Comparison of ENCODE assay signal across 8 mouse cellular contexts in genomic region chr12:102730798-102731619, GRCm38 (mm10). TPM values are rescaled to one million over a fixed set of nuclear protein-coding genes. Genes with fewer than 3 reads are reported as not detected.
A peak's percentile ranks its signal among the peaks of the same experiment; 100 is the strongest.
DNase-seq lines count a peak whose midpoint lies in the region; ATAC-seq and TF ChIP-seq lines count a peak whose summit lies in the region.

No protein-coding gene starts in this region.

- TF ChIP-seq EP300 in heart, postnatal 0 days (IDR thresholded peaks at IDR 0.05; ENCODE audit: low read depth), result no peak

- H3K36me3 ChIP-seq in heart, postnatal 0 days (replicated peaks; ENCODE audit: control insufficient read depth, insufficient read depth, low read length), result no peaks in the 10 kb centered on the region
- no peaks in the 10 kb centered on the region for H3K36me3 ChIP-seq in midbrain, embryonic 11.5 days (ENCODE audit: control insufficient read depth, insufficient read depth, low read length)

- H3K27me3 ChIP-seq in heart, postnatal 0 days (ENCODE audit: control insufficient read depth, insufficient read depth, low read length), result no peaks in the 10 kb centered on the region
- no peaks in the 10 kb centered on the region for H3K27me3 ChIP-seq in midbrain, embryonic 11.5 days (ENCODE audit: control insufficient read depth, insufficient read depth, low read length)

- no peaks in the 10 kb centered on the region for H3K9me3 ChIP-seq in heart, postnatal 0 days (replicated peaks; ENCODE audit: control insufficient read depth, low read length)
- H3K9me3 ChIP-seq in midbrain, embryonic 11.5 days (ENCODE audit: control insufficient read depth, low read length), result no peaks in the 10 kb centered on the region

- no peak for DNase-seq in heart, postnatal 0 days (ENCODE audit: low spot score)
- no peak for DNase-seq in heart, postnatal 14 days
- peak; percentile 64 for DNase-seq in brain, embryonic 14.5 days (ENCODE audit: low read depth)
- peak; percentile 69 for DNase-seq in hindlimb bud, embryonic 11.5 days (ENCODE audit: extremely low spot score, low read depth, low spot score)
- no peak for DNase-seq in midbrain, embryonic 11.5 days (ENCODE audit: low spot score, missing footprints)
- DNase-seq in right cerebral cortex, postnatal 36 days (ENCODE audit: low spot score in 2 of 2), result no peak
- no peak for DNase-seq in ovary, postnatal 10 days (ENCODE audit: low spot score)
- DNase-seq in heart, adult 11 months, result no peak

- no peak overlapping the region for H3K4me3 ChIP-seq in heart, postnatal 0 days (ENCODE audit: low read depth, low read length)
- H3K4me3 ChIP-seq in midbrain, embryonic 11.5 days (ENCODE audit: low read depth, low read length), result peak overlapping the region; percentile 2; the same call in 1 of the 2 replicates

- H3K4me1 ChIP-seq in heart, postnatal 0 days (ENCODE audit: control insufficient read depth, insufficient read depth), result peaks cover 7% of the 10 kb centered on the region; the same call in 1 of the 2 replicates
- H3K4me1 ChIP-seq in midbrain, embryonic 11.5 days (ENCODE audit: control insufficient read depth, insufficient read depth, low read length), result peaks cover 15% of the 10 kb centered on the region; the same call in 1 of the 2 replicates

- ATAC-seq in heart, postnatal 0 days (ENCODE audit: insufficient read depth, low read depth), result no peak
- peak; percentile 65 for ATAC-seq in midbrain, embryonic 11.5 days (ENCODE audit: low FRiP score)

- intact Hi-C loops in heart, postnatal 14 days (cut with DNase I), result loop anchor here (5.0 kb wide), 1 partner anchor 209 kb away; no protein-coding TSS in a partner anchor

- no peak for TF ChIP-seq CTCF in heart, postnatal 0 days (IDR thresholded peaks at IDR 0.05; ENCODE audit: low read depth)
- no peak for TF ChIP-seq CTCF in brain, embryonic 14.5 days (IDR thresholded peaks at IDR 0.05; ENCODE audit: borderline replicate concordance, extremely low read depth, insufficient read depth, insufficient read length)

- H3K9ac ChIP-seq in heart, postnatal 0 days (replicated peaks; ENCODE audit: low read depth, low read length), result no peak overlapping the region
- peak overlapping the region; percentile 43 for H3K9ac ChIP-seq in midbrain, embryonic 11.5 days (ENCODE audit: low read length)

- H3K4me2 ChIP-seq in heart, postnatal 0 days (ENCODE audit: low read depth, low read length), result peak overlapping the region; percentile 35; the same call in 1 of the 2 replicates
- H3K4me2 ChIP-seq in midbrain, embryonic 11.5 days, result peak overlapping the region; percentile 30

- no peak overlapping the region for H3K27ac ChIP-seq in heart, postnatal 0 days (ENCODE audit: low read depth)
- H3K27ac ChIP-seq in midbrain, embryonic 11.5 days (ENCODE audit: low read depth, low read length), result peak overlapping the region; percentile 84

- WGBS in heart, postnatal 0 days, result 39% methylated on average over 16 of the region's 16 CpGs
- 45% methylated on average over 16 of the region's 16 CpGs for WGBS in midbrain, embryonic 11.5 days

- no peak for TF ChIP-seq POLR2A in brain, embryonic 14.5 days (IDR thresholded peaks at IDR 0.05; ENCODE audit: borderline replicate concordance, extremely low read depth, insufficient read depth, insufficient read length, poor library complexity, severe bottlenecking)

RNA-seq across cellular contexts. Expression of gene Moap1, which starts 12.5 kb away (rescaled TPM):
- total RNA-seq in heart, postnatal 0 days (2014; rRNA removed; ENCODE audit: low replicate concordance), result 1.2 TPM in 1 of 2 replicates, not detected in the other
- 11.3 and 11.6 TPM in 2 replicates for polyA plus RNA-seq in heart, postnatal 0 days (2015; fragmentation: Nextera tagmentation; extraction: Ambion mirVana)
- total RNA-seq in heart, postnatal 14 days (2021), result 1 to 10 TPM; 6.3 to 6.6 TPM
- polyA plus RNA-seq in brain, embryonic 14.5 days (2012; rRNA removed), result 9.3 and 11.6 TPM in 2 replicates
- 40.8 and 41.4 TPM in 2 replicates for polyA plus RNA-seq in midbrain, embryonic 11.5 days (2014; fragmentation: Nextera tagmentation; extraction: Ambion mirVana)

RNA-seq across cellular contexts. Expression of gene Tmem251, which starts 12.6 kb away (rescaled TPM):
- total RNA-seq in heart, postnatal 0 days (2014; rRNA removed; ENCODE audit: low replicate concordance), result 2.6 and 9.3 TPM in 2 replicates
- 7.7 and 10.0 TPM in 2 replicates for polyA plus RNA-seq in heart, postnatal 0 days (2015; fragmentation: Nextera tagmentation; extraction: Ambion mirVana)
- total RNA-seq in heart, postnatal 14 days (2021), result 1 to 10 TPM; 3.9 to 5.4 TPM
- 4.9 and 5.0 TPM in 2 replicates for polyA plus RNA-seq in brain, embryonic 14.5 days (2012; rRNA removed)
- 12.2 and 12.3 TPM in 2 replicates for polyA plus RNA-seq in midbrain, embryonic 11.5 days (2014; fragmentation: Nextera tagmentation; extraction: Ambion mirVana)

RNA-seq across cellular contexts. Expression of gene Itpk1, which starts 26.3 kb away (rescaled TPM):
- 6.5 and 9.4 TPM in 2 replicates for total RNA-seq in heart, postnatal 0 days (2014; rRNA removed; ENCODE audit: low replicate concordance)
- polyA plus RNA-seq in heart, postnatal 0 days (2015; fragmentation: Nextera tagmentation; extraction: Ambion mirVana), result 2.6 and 3.1 TPM in 2 replicates
- total RNA-seq in heart, postnatal 14 days (2021), result 10 to 100 TPM; 10.7 to 13.0 TPM
- polyA plus RNA-seq in brain, embryonic 14.5 days (2012; rRNA removed), result 32.3 and 34.0 TPM in 2 replicates
- 11.6 and 14.2 TPM in 2 replicates for polyA plus RNA-seq in midbrain, embryonic 11.5 days (2014; fragmentation: Nextera tagmentation; extraction: Ambion mirVana)

RNA-seq across cellular contexts. Expression of gene Gm28051, which starts 26.6 kb away (rescaled TPM):
- total RNA-seq in heart, postnatal 0 days (2014; rRNA removed; ENCODE audit: low replicate concordance), result not detected in 2 replicates
- not detected in 2 replicates for polyA plus RNA-seq in heart, postnatal 0 days (2015; fragmentation: Nextera tagmentation; extraction: Ambion mirVana)
- not detected for total RNA-seq in heart, postnatal 14 days (2021)
- polyA plus RNA-seq in brain, embryonic 14.5 days (2012; rRNA removed), result not detected in 2 replicates
- not detected in 2 replicates for polyA plus RNA-seq in midbrain, embryonic 11.5 days (2014; fragmentation: Nextera tagmentation; extraction: Ambion mirVana)

RNA-seq across cellular contexts. Expression of gene Gon7, which starts 26.6 kb away (rescaled TPM):
- total RNA-seq in heart, postnatal 0 days (2014; rRNA removed; ENCODE audit: low replicate concordance), result 1.8 and 5.7 TPM in 2 replicates
- polyA plus RNA-seq in heart, postnatal 0 days (2015; fragmentation: Nextera tagmentation; extraction: Ambion mirVana), result 17.2 and 20.5 TPM in 2 replicates
- 10 to 100 TPM in 1 of 2 experiments, 1 to 10 TPM in 1; 9.3 to 10.6 TPM for total RNA-seq in heart, postnatal 14 days (2021)
- 21.9 and 24.1 TPM in 2 replicates for polyA plus RNA-seq in brain, embryonic 14.5 days (2012; rRNA removed)
- polyA plus RNA-seq in midbrain, embryonic 11.5 days (2014; fragmentation: Nextera tagmentation; extraction: Ambion mirVana), result 47.7 and 52.6 TPM in 2 replicates

Comparison
In these comparisons a context has a peak if more than half of its experiments do, and no peak if none do; other contexts are left out.
1. DNase-seq: peak in brain, embryonic 14.5 days (single experiment) and hindlimb bud, embryonic 11.5 days (single experiment); none in heart, postnatal 0 days (single experiment), heart, postnatal 14 days (0 of 2), midbrain, embryonic 11.5 days (single experiment), right cerebral cortex, postnatal 36 days (0 of 2), ovary, postnatal 10 days (single experiment) and heart, adult 11 months (single experiment).